Mouse (Mus musculus) myocyte (in vitro differentiated cells): Measurements from ENCODE around the gene Plekho1.
"Not testable (repeated sequence)": the region's sequence is repeated elsewhere in the genome, so short reads cannot be mapped to it uniquely, and the experiment has no call there.

Experiments used
- CEBPB ChIP-seq: IDR thresholded peaks from 2 replicates; pipeline ENCODE4 v1.6.1; 2011; ENCODE audit warnings: mild to moderate bottlenecking, moderate library complexity; ENCODE audit not compliant: poor library complexity, insufficient read depth, severe bottlenecking
- E2F4 ChIP-seq: IDR thresholded peaks from one replicate; pipeline ENCODE4 v1.6.1; 2011; ENCODE audit warnings: mild to moderate bottlenecking, control low read depth, moderate library complexity; ENCODE audit not compliant: insufficient read depth
- MAX ChIP-seq: IDR thresholded peaks from one replicate; pipeline ENCODE4 v1.6.1; 2011; ENCODE audit warnings: low read depth, mild to moderate bottlenecking, control low read depth
- MYOD1 ChIP-seq, 3 experiments: IDR thresholded peaks; one replicate each; pipeline ENCODE4 v1.6.1; 2011; ENCODE audit warnings: control low read depth in 2 of 3, low read depth in 2 of 3, mild to moderate bottlenecking in 2 of 3, moderate library complexity in 1 of 3; ENCODE audit not compliant: insufficient read length in 2 of 3, control insufficient read depth in 1 of 3
- MYOG ChIP-seq, 3 experiments: IDR thresholded peaks; one replicate each; pipeline ENCODE4 v1.6.1; 2011; ENCODE audit warnings: control low read depth in 2 of 3, low read depth in 2 of 3, mild to moderate bottlenecking in 2 of 3; ENCODE audit not compliant: insufficient read length in 2 of 3, control insufficient read depth in 1 of 3, insufficient read depth in 1 of 3
- POLR2A ChIP-seq: IDR thresholded peaks from one replicate; pipeline ENCODE4 v1.6.1; 2011; ENCODE audit warnings: low read depth, mild to moderate bottlenecking, control low read depth, moderate library complexity; ENCODE audit not compliant: insufficient read length
- POLR2AphosphoS2 ChIP-seq: IDR thresholded peaks from one replicate; pipeline ENCODE4 v1.6.1; 2011; ENCODE audit warnings: low read depth, control low read depth; ENCODE audit not compliant: insufficient read length
- REST ChIP-seq: IDR thresholded peaks from one replicate; pipeline ENCODE4 v1.6.1; 2011; ENCODE audit warnings: mild to moderate bottlenecking, control low read depth, moderate library complexity; ENCODE audit not compliant: insufficient read depth, insufficient read length
- SRF ChIP-seq: IDR thresholded peaks from one replicate; pipeline ENCODE4 v1.6.1; 2011; ENCODE audit warnings: low read depth; ENCODE audit not compliant: control insufficient read depth, insufficient read length
- TCF12 ChIP-seq: IDR thresholded peaks from one replicate; pipeline ENCODE4 v1.6.1; 2011; ENCODE audit warnings: mild to moderate bottlenecking, control low read depth; ENCODE audit not compliant: poor library complexity, insufficient read depth, severe bottlenecking
- USF1 ChIP-seq: IDR thresholded peaks from one replicate; pipeline ENCODE4 v1.6.1; 2011; ENCODE audit warnings: low read depth, mild to moderate bottlenecking, control low read depth, moderate library complexity

DNA sequence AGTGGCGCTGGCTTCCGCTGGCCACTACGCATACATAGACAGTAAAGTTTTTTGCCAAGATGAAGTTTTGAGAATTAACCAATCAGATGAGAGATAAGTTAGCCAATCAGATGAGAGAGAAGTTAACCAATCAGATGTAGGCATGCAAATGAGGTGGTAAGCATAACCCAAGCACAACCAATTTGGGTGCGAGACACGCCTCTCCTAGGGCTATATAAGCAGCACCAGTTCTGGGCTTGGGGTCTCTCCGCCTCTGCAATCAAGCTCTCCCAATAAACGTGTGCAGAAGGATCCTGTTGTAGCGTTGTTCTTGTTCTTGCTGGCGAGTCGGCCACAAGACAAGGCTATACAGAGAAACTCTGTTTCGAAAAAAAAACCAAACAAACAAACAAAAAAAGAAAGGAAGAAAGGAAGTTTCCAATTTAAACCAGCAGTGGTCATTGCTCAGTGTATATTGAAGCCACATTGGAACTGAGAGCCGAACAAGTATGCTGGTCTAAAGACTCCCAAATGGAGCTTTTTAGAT lies 41.1 kb downstream of the Plekho1 start:
- not testable (repeated sequence) for TF ChIP-seq POLR2A; MYOG (IDR thresholded peaks at IDR 0.05; ENCODE audit: control insufficient read depth in 1 of 3, insufficient read depth in 1 of 3, insufficient read length in 2 of 3, low read depth in 2 of 3); CEBPB; MAX; USF1; POLR2AphosphoS2; E2F4; REST; TCF12; SRF; MYOD1 (IDR thresholded peaks at IDR 0.05; ENCODE audit: control insufficient read depth in 1 of 3, insufficient read length in 2 of 3, low read depth in 2 of 3)
